Mouse (Mus musculus): Measurements from ENCODE around the gene Pacrg.

Pacrg gene

DNA sequence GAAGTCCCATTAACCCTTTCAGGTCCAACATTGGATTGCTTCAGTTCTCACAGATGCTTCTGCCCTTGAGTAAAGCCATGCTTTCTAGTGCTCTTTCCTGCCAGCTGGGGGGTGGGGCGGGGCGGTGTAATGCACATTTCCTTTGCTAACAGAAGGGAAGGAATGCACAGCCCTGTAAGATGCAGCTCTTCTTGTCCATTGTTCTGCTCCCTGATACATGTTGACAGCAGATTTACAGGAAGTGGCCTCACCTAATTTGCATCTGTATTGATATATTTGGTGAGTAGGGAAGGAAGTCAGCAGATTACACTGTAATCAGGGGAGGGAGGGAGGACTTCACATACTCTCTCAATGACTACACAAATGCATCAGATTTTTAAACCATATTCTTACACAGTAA is 100.0 kb downstream of the Pacrg start:
- no peak for DNase-seq (ENCODE audit: low read depth, low spot score)

DNA sequence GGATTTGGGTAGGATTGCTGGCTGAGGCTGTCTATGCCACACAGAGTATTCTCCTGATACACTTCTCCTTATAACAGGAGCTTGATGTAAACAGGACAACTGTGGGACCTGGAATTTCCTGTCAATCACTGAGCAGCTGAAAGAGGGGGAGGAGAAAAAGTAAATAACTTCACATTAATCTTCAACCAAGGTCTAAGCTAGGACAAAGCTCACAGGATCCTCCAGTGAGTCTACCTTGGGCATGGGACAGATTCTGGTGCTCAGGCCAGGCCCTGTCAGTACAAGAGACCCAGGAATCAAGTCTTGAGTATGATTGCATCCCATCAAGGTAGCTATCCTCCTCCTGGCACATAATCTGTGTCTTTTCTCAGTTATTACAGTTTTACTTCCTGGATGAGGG is 102.1 kb downstream of the Pacrg start:
- DNase-seq (ENCODE audit: low read depth, low spot score), result no peak

DNA sequence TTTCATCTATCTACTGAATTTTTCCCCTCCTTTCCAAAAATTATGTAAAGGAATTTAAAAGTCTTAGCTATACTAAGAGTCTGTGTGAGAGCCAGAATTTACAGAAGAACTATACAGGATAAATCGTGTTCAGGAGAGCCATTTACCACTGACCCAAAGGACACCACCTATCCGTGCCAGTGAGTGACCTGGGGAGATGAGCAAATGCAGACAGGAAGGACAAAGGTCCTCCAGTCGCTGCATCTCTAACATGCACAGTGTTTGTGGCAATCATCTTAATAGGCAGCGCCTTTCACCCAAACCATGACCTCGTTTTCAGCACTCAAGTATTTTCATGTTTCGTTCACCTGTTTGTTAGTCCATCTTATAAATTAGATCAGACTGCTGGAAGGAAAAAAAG is 105.4 kb downstream of the Pacrg start:
- DNase-seq (ENCODE audit: low read depth, low spot score), result no peak

DNA sequence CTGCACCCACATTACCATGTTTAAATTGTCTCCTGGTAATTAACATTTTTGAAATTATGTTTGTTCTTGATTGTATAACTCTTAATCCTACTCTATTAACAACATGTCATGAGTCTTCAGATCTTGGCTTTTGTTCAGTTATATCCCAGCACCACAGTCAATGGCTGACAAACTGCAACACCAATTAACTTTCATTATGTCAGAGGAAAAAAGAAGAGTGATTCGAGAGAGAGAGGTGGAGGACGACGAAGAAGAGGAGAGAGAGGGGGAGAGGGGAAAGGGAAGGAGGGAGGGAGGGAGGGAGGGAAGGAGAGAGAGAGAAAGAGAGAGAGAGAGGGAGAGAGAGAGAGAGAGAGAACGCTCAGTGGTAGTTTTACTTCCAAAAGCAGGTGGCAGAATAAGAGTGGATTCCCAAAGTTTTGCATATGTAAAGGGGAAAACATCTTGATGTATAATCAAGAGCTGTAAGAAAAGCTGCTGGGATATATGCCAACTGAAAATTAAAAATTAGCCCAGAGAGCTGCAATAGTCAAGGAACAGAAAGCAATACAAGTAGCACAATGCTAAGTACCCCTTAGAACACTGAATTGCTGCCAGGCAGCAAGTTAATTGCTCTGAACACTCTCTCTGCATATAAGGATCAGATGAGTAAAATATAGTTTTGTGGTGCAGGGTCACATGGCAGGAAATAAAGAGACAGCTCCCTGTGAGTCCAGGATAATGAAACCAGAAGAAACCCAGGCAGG is 107.6 kb downstream of the Pacrg start:
- no peak for DNase-seq (ENCODE audit: low read depth, low spot score)

DNA sequence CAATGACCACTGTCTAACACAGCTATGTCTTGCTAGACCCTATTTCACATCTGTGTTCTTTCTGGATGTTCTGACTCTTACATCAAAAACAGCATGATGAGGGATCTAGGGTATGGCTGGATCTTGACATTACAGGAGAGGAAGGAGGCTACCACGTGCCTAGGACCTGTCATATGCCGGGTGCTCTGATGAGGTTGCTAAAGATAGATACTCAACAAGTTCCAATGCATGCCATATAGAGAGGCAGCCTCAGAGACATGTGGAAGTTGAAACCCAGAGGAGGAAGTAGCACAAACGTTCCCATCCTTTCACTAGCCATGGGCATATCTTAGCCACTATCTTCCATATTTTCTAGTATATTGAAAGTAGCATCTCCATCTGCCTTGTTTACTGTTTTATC is 115.3 kb downstream of the Pacrg start:
- DNase-seq (ENCODE audit: low read depth, low spot score), result no peak

DNA sequence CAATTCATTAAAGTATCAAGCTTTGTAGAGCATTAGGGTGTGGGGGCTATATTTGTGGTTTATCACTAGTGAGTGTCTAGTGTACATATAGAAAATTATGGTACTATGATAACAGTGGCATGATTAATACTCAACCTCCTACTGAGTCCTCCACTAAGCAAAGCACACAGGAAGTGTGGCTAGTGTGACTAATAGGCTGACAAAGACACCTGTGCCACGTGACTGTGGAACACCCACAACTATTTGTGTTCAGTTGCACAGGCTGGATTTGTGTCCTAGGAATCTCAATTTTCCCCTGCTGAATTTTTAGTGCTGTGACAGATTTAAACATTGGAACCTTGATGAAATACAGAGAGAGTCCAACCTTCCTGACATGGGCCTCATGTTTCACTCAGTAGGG is 118.5 kb downstream of the Pacrg start:
- DNase-seq (ENCODE audit: low read depth, low spot score), result no peak

DNA sequence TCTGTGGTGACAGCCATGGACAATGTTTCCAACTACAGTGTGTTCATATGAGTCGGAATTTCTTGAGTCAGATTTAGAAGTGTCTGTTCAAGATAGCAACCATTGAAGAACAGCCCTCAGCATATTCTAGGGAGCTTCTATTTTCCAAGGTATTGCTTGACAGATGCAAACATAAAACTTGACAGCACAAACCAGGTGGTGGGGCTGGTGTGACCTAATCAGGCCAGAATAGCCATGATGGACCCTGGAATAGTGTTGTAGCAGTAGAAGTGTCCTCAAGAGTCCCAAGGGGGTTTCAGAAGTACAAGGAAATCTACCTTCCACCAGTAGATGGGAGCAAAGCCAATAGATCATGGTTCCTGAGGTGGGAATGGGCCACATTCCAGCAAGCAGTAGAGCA is 123.0 kb downstream of the Pacrg start:
- no peak for DNase-seq (ENCODE audit: low read depth, low spot score)

DNA sequence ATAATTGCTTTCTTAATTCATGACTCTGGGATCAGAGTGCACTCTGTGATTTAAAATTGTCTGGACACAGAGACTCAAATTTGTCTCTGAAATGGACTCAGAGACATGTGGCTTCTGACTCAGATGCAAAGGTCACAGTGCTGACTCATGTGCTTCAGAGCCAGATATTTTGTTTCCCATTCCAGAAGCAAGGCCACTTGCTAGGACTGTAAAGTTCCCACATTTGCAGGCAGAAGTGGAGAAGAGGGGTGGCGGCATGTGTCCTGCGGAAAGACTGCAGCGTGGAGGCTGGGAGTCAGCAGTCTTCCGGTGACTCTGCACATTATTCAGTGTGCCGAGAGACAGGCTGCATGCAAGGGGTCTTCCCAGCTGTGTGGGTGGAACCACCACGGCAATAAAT is 137.3 kb downstream of the Pacrg start:
- no peak for DNase-seq (ENCODE audit: low read depth, low spot score)

DNA sequence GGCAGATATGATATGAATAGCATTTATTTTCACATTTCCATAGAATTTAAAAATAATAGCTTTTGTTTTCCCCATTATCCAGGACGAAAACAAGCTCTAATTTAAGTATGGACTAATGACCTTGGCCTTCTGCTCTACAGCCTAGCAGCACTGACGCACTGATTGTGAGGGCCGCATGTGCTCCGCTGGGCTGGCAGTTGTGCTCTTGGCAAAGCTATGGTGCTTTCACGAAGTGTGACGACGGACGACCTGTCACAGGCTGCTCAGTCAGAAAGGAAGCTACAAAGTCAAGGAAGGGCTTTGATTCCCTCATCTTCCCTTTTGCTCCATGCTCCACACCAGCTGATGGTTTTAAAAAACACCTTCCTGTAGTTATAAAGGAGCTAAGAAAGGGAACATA is 142.1 kb downstream of the Pacrg start:
- no peak for DNase-seq (ENCODE audit: low read depth, low spot score)

DNA sequence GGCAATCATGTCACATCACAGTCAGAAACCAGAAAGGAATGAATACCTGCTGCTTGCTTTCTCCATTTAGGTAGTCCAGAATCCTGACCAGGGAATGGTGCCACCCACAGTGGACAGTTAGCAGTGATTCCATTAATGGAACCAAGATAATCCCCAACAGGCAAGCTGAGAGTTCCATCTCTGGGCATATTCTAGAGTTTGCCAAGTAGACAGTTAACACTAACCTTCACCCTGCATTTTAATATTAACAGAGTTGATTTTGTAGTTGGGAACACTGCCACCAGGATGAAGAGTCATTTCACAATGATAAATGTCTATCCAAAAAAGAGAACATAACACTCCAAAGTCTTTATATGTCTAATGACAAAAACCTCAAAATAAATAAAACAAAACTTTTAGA is 144.7 kb downstream of the Pacrg start:
- no peak for DNase-seq (ENCODE audit: low read depth, low spot score)

DNA sequence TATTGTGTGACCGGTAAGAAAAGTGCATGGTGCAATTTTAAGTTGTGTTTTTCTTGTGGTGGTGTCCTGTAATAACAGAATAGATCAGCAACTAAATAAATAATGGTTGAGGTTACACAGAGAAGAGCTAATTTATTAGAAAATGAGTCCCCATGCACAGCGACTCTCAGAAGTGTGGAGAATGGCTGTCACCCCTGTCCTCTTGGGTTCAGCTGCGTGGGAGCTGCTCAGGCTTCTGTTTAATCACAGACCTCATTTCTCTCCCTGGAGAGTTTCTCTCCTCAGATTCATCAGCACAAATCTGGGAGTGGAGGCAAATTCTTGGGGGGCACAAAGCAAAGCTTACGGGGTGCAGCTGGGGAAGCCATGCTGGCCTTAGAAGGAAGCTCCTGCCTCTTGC is 163.0 kb downstream of the Pacrg start:
- no peak for DNase-seq (ENCODE audit: low read depth, low spot score)

DNA sequence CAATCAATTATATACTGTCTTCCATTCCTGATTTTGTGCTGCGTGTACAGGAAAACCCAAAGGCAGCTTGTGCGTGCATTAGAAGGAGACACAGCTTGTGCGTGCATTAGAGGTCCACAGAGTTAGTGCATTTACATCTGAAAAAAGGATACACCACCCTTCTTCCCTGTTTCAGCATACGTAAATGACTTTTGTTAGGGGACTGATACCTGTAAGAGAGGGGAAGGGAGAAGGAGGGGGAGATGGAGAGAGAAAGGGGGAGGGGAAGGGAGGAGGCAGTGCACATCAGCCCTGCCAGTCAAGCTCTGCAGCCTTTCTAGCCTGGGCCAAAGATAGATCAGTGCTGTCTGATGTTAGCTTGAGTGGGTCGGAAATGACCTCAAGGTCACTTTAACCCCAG is 164.6 kb downstream of the Pacrg start:
- DNase-seq (ENCODE audit: low read depth, low spot score), result no peak

DNA sequence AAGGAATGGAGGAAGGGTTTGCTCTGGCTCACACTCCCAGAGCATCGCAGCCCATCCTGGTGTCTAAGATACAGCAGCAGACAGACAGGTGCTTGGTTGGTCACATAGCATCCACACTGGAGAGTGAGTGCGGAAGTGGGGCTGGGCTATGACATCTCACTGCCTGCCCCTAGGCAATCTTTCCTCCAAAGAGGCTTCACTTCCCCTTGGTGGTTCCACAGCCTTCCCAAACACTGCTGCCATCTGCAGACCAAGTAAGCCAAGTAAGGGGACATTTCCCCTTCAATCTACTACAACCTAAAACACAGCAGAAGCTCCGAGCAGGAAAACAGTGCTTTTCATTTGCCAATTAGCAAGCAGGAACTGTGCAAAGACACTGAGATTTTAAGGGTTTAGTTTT is 165.1 kb downstream of the Pacrg start:
- DNase-seq (ENCODE audit: low read depth, low spot score), result no peak

DNA sequence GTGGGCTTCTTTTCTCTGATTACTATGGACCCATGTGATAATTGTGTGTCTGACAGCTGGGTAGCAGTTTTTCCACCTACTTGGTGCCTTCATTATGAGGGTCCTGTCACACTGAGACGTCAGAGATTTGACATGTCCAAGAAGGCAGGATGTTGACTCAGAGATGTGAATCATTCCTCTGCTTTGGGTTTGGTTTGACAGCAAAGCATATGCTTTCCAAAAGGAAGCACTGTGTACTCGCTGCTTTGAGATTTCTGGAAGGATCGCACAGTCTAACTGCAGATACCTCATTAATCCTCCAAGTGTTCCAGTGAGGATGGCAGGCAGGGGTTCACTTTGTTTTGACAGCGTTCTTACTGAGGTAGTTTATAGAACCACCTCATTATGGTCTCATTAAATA is 178.8 kb downstream of the Pacrg start:
- DNase-seq (ENCODE audit: low read depth, low spot score), result no peak

DNA sequence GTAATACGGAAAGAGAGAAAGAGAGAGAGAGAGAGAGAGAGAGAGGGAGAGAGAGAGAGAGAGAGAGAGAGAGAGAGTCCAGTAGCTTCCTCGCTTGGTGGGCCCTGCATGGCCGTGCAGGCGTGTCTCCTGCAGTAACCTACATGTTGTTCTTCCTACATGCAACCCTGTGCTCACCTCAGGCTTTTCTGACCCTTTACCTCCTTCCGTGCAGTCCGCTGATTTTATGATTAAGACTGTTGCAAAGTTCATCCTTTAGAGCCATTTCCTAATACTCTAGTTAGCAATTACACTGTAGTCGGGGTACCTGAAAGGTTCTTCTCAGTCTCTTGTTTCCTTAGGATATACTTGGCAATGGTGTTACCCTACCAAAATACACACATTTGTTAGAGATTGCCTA is 196.5 kb downstream of the Pacrg start:
- DNase-seq (ENCODE audit: low read depth, low spot score), result no peak

DNA sequence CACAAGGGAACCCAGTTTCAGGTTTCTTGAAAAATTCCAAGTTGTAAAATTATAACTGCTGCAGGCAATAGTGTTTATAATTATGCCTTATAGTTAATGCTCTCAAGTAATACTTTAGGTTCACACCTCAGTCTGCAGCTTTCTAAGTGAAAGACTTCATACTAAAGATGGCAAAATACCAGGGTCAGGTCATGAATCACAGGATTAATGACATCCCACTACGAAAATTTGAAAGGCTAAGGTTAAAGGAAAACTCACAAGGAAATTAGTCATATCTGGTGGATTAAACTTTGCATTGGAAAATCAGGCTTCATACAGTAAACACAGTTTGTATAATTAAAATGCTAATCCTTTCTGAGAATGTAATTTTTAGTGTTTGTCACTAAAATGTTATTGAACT is 200.3 kb downstream of the Pacrg start:
- no peak for DNase-seq (ENCODE audit: low read depth, low spot score)

DNA sequence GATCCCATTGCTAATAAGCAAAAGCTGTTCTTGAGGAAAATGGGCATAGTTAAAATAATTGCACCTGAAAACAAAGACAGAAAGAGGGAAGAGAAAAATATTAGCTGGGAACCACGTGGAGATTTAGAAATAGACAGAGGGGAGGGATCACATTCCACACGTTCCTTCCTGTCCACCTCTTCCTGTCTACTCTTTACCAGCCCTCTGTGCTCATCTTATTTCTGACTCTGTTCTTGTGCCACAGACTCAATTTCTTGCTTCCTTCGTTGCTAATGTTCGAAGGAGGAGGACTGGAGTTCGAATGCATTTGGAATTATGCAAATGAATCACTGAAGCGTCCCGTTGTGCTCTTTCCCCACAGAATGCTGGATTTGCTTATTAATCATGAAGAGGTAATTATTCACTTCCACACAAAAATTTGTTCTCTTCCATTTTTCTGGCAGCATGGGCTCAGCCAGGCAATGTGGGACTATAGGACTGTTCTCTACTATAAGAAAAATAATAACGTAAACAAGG is 204.1 kb downstream of the Pacrg start:
- DNase-seq (ENCODE audit: low read depth, low spot score), result no peak

DNA sequence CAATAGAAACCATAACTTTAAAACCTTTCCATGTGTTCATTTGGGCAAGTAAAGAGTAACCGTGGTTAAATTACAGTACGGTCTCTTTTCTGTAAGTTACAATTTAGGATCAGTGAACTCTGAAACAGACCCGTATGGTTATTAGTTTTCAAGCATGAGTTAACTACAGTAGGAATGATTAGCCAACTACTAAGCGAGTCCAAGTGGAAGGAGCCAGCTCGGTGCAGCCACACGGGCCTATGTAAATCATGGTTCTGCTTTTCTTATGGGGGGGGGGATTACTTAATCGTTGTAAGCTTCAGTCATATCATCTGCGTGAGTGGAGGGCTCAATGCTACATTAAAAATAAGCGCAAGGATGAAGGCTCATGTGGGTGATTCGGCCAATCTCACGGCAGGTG is 204.6 kb downstream of the Pacrg start:
- DNase-seq (ENCODE audit: low read depth, low spot score), result no peak

DNA sequence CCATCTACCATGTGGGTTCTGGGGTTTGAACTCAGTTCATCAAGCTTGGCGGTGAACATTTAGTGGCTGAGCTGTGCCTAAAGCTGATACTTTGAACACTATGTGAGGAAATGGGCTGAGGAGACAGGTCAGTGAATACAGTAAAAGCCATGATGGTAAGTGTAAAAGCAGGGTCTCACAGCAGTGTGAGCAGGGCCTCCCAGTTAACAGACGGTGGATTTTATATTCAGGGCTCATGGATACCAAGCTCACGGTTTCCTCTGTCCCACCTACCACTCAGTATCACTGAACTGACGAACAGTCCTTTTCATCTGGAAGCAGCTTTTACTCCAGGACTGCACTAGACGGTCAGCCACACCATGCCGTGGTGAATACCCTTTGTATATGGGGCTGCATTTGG is 205.1 kb downstream of the Pacrg start:
- no peak for DNase-seq (ENCODE audit: low read depth, low spot score)

DNA sequence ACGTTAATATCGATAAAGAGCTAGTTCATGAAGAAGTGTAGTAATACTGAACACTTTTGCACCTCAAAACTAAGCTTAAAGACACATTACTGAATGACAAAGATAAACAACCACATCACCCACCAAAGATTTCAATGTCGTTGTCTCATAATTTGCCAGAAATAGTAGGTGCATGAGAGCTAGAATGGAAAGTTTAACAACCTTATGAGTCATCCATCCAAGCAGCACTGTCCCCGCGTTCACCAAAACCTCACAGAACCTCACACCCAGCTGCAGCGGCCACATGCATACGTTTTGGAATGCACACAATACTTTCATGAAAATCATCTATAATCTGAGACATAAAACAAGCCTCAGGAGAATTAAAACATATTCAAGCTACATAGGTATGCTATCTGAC is 206.3 kb downstream of the Pacrg start:
- DNase-seq (ENCODE audit: low read depth, low spot score), result no peak

DNA sequence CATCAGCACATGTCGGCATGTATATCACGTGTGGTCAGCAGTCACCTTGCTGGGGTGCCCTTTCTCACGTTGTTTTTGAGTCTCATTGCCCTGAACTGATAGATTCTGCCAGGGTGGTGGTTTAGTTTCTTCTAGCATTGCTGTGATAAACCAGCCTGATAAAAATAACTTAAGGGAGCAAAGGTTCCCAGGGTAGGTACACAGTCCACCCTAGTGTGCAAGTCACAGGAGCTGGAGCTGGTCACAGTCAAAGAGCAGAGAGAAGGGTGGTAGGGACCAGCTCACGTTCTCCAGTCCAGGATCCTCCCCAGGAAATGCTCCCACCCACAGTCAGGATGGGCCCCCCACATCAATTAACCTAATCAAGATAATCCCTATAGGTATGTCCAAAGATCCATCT is 211.9 kb downstream of the Pacrg start:
- DNase-seq (ENCODE audit: low read depth, low spot score), result no peak

DNA sequence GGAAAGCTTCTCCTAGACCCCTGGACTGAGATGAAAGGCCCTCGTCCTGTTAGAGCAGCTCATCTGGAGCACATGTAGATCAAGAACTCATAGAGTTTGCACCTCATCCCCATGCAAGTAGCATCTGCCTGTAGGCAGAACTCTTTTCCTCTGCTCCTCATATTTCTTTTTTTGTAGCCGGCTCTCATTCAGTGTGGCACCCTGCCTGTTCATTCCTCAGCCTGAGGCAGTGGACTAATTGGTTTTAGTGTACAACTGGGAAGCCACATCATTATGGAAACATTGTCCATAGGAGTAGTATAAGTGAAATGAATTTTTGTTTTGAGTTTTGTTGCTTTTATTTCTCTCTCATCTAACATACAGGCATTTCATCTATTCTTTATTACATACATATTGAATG is 212.6 kb downstream of the Pacrg start:
- DNase-seq (ENCODE audit: low read depth, low spot score), result no peak

DNA sequence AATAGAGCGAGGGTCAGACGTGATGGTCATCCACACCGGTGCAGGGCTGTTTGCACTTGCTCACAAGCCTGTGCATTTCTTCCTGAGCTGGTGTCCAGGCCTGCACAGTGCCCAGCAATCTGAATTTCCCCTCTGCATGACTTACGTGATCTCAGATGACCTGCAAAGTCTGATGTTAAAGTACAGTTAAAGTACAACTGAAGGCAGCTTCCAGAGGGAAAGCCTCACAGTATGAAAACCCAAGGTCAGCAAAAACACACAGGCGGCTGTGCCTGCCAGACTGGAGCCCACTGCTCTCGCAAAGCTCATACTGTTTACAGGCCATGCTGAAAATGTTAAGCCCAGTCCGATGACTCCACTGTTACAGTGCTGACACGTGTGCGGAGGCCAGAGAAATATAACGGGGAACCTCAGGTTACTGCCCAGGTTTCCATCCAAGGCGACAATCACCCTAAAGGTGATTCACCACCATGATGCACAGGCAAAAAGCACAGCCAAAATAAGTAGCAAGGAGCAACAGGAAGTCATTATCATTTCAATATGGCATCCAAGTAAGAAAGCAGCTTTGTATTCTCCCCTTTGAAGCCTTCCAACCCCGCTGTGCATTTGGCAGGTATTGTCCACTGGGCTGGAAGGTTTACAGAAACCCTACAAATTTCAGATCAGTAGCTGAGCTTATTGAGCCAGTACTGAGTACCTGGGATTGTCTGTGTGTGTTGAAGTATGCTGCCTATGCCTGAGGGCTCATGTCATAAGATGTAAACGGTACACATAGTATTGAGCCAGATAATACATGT is 213.6 kb downstream of the Pacrg start:
- DNase-seq (ENCODE audit: low read depth, low spot score), result no peak

Measured in retina, postnatal 7 days (tissue).